Mouse (Mus musculus) gastrocnemius, postnatal 25 days (tissue): ENCODE data around the gene Eci1. TPM values are rescaled to one million over a fixed set of nuclear protein-coding genes. Genes with fewer than 3 reads are reported as not detected.
A peak's percentile ranks its signal among the peaks of the same experiment; 100 is the strongest.
"Not testable (repeated sequence)": the region's sequence is repeated elsewhere in the genome, so short reads cannot be mapped to it uniquely, and the experiment has no call there.

ENCODE experiments used
- DNase-seq: peaks from one replicate; pipeline ENCODE4 v3.0.0; 2022
- long read RNA-seq, 2 experiments: library from polyadenylated mRNA; stranded (forward); transcript quantifications; one replicate each; pipeline ENCODE4 v2.0.0; 2021
- total RNA-seq, 2 experiments: library from RNA; stranded (reverse); gene quantifications; 1 replicate in 1 of 2; 2 replicates in 1 of 2; pipeline ENCODE4 v1.2.3; 2021

Gene Eci1
- 100 to 1,000 TPM; 134 to 161 TPM for total RNA-seq
- long read RNA-seq, experiment 1, transcript Eci1-205 (7 exons, 1,137 nt), result major isoform, 243 of 283 reads
- long read RNA-seq, experiment 1, partial matches to known transcripts, result 25 of 283 reads
- long read RNA-seq, experiment 1, other reads (novel, unspliced or antisense), result 10 of 283 reads
- long read RNA-seq, experiment 2, transcript Eci1-205 (7 exons, 1,137 nt), result major isoform, 193 of 215 reads
- long read RNA-seq, experiment 2, partial matches to known transcripts, result 14 of 215 reads
- long read RNA-seq, experiment 2, other reads (novel, unspliced or antisense), result 4 of 215 reads

- DNase-seq, result peak; percentile 98
Measured at GRCm38 (mm10) chr17:24426471-24427169, at the start of gene Eci1. Gene Eci1 (plus strand): TSS chr17:24426641.

GRCm38 (mm10) chr17:24378496-24378895 lies 47.9 kb upstream of the Eci1 start:
- DNase-seq, result no peak

- no peak for DNase-seq
Measured at GRCm38 (mm10) chr17:24383789-24384188, 42.7 kb upstream of the Eci1 start.

GRCm38 (mm10) chr17:24388711-24389110 lies 37.7 kb upstream of the Eci1 start:
- no peak for DNase-seq

GRCm38 (mm10) chr17:24389865-24390264 lies 36.6 kb upstream of the Eci1 start:
- DNase-seq, result no peak

- DNase-seq, result no peak
Measured at GRCm38 (mm10) chr17:24391149-24391548, 35.3 kb upstream of the Eci1 start.

- no peak for DNase-seq
Measured at GRCm38 (mm10) chr17:24393527-24393926, 32.9 kb upstream of the Eci1 start.

- no peak for DNase-seq
Measured at GRCm38 (mm10) chr17:24394456-24394855, 32.0 kb upstream of the Eci1 start.

GRCm38 (mm10) chr17:24402371-24402770 lies 24.1 kb upstream of the Eci1 start:
- DNase-seq, result no peak

GRCm38 (mm10) chr17:24407116-24407803 lies 19.2 kb upstream of the Eci1 start:
- DNase-seq, result no peak

- DNase-seq, result no peak
Measured at GRCm38 (mm10) chr17:24413557-24414211, 12.8 kb upstream of the Eci1 start.

- peak; percentile 97 for DNase-seq
Measured at GRCm38 (mm10) chr17:24414230-24414976, 12.0 kb upstream of the Eci1 start, which contains the start of gene Rnps1. Gene Rnps1 (plus strand): TSS chr17:24414565.

- DNase-seq, result no peak
Measured at GRCm38 (mm10) chr17:24415011-24415410, 11.4 kb upstream of the Eci1 start.

GRCm38 (mm10) chr17:24416051-24416652 lies 10.3 kb upstream of the Eci1 start:
- DNase-seq, result no peak

GRCm38 (mm10) chr17:24423114-24423513 lies 3.3 kb upstream of the Eci1 start:
- no peak for DNase-seq

- DNase-seq, result no peak
Measured at GRCm38 (mm10) chr17:24424489-24424888, 2.0 kb upstream of the Eci1 start.

- not testable (repeated sequence) for DNase-seq
Measured at GRCm38 (mm10) chr17:24425326-24425725, 1.1 kb upstream of the Eci1 start.

- DNase-seq, result no peak
Measured at GRCm38 (mm10) chr17:24425905-24426304, 536 bp upstream of the Eci1 start.

GRCm38 (mm10) chr17:24427170-24427557 lies 723 bp downstream of the Eci1 start:
- no peak for DNase-seq

GRCm38 (mm10) chr17:24429201-24429983 lies 3.0 kb downstream of the Eci1 start:
- peak; percentile 55 for DNase-seq
